Mouse (Mus musculus) stomach, embryonic 15.5 days (tissue): ENCODE results near the gene 1600014C23Rik. TPM values are rescaled to one million over a fixed set of nuclear protein-coding genes. Genes with fewer than 3 reads are reported as not detected.

ENCODE experiments used
- ATAC-seq: fragments of 200-750 bp; cut with Nextera tagmentation; 2 replicates; pipeline ENCODE4 v1.8.0; 2017; ENCODE audit warnings: low read depth, moderate number of reproducible peaks, moderate TSS enrichment; ENCODE audit not compliant: insufficient read depth, low FRiP score
- H3K27ac ChIP-seq: fragments of 300-500 bp; sonication (generic); 2 replicates; pipeline ENCODE4 v1.5.1; 2015; ENCODE audit warnings: mild to moderate bottlenecking, inconsistent platforms
- H3K27me3 ChIP-seq: fragments of 300-500 bp; sonication (generic); replicated peaks from 2 replicates; pipeline ENCODE4 v1.6.1; 2015; ENCODE audit warnings: inconsistent platforms
- H3K36me3 ChIP-seq: fragments of 300-500 bp; sonication (generic); 2 replicates; pipeline ENCODE4 v1.6.1; 2015; ENCODE audit warnings: inconsistent platforms
- H3K4me1 ChIP-seq: fragments of 300-500 bp; sonication (generic); 2 replicates; pipeline ENCODE4 v1.6.1; 2015; ENCODE audit warnings: inconsistent platforms
- H3K4me2 ChIP-seq: fragments of 300-500 bp; sonication (generic); 2 replicates; pipeline ENCODE4 v1.6.1; 2015; ENCODE audit warnings: mild to moderate bottlenecking, inconsistent platforms
- H3K4me3 ChIP-seq: fragments of 300-500 bp; sonication (generic); replicated peaks from 2 replicates; pipeline ENCODE4 v1.5.1; 2015; ENCODE audit warnings: inconsistent platforms
- H3K9ac ChIP-seq: fragments of 300-500 bp; sonication (generic); 2 replicates; pipeline ENCODE4 v1.6.1; 2015; ENCODE audit warnings: inconsistent platforms
- H3K9me3 ChIP-seq: fragments of 300-500 bp; sonication (generic); 2 replicates; pipeline ENCODE4 v1.6.1; 2016; ENCODE audit warnings: inconsistent platforms
- WGBS: fragments of 180-500 bp; shearing (Covaris S2); methylation state at CpG from one replicate; pipeline ENCODE4 v1.1.7; 2015; 5-methylcytosine and 5-hydroxymethylcytosine counted together
- polyA plus RNA-seq: library from polyadenylated mRNA; unstranded; fragments of >200 nt; fragmentation: Nextera tagmentation; extraction: Ambion mirVana; gene quantifications from 2 replicates; pipeline ENCODE4 v1.2.1, GENCODE M21; 2015

The 1600014C23Rik gene
- polyA plus RNA-seq, 1 experiment from 2014 or later: not detected

- Histone ChIP-seq H3K9me3 (no peaks in the 10 kb centered on the region), H3K27ac (peak overlapping the region; percentile 52), H3K27me3 (0 out of 2 replicates have a peak, but pooled peaks cover 4% of the 10 kb centered on the region), H3K36me3 (no peaks in the 10 kb centered on the region), H3K4me3 (no peak overlapping the region), H3K9ac (no peak overlapping the region), H3K4me1 (peaks cover 39% of the 10 kb centered on the region), H3K4me2 (peak overlapping the region; percentile 90)
- WGBS: 22% methylated on average over 3 of the region's 3 CpGs
- no peak for ATAC-seq
Observed at GRCm38 (mm10) chr17:45734333-45734732, 689 bp upstream of the 1600014C23Rik start.

GRCm38 (mm10) chr17:45733038-45733734 lies 458 bp downstream of the 1600014C23Rik start:
- peak overlapping the region; percentile 39 for H3K4me3 ChIP-seq
- no peak overlapping the region for H3K27ac ChIP-seq
- no peaks in the 10 kb centered on the region for H3K9me3 ChIP-seq
- H3K9ac ChIP-seq: peak overlapping the region; percentile 22; the same call in 1 of the 2 replicates
- ATAC-seq: no peak
- peak overlapping the region; percentile 90 for H3K4me2 ChIP-seq
- H3K4me1 ChIP-seq: peaks cover 39% of the 10 kb centered on the region
- H3K36me3 ChIP-seq: no peaks in the 10 kb centered on the region
- H3K27me3 ChIP-seq: 0 out of 2 replicates have a peak, but pooled peaks cover 4% of the 10 kb centered on the region
- 75% methylated on average over 19 of the region's 19 CpGs for WGBS

GRCm38 (mm10) chr17:45731172-45731864 lies 2.3 kb downstream of the 1600014C23Rik start:
- peaks cover 35% of the 10 kb centered on the region for H3K4me1 ChIP-seq
- WGBS: 23% methylated on average over 9 of the region's 9 CpGs
- ATAC-seq: no peak

GRCm38 (mm10) chr17:45730696-45731095 lies 2.9 kb downstream of the 1600014C23Rik start:
- Histone ChIP-seq H3K27ac (no peak overlapping the region), H3K36me3 (no peaks in the 10 kb centered on the region), H3K9me3 (no peaks in the 10 kb centered on the region), H3K4me2 (no peak overlapping the region), H3K4me1 (peaks cover 30% of the 10 kb centered on the region), H3K27me3 (0 out of 2 replicates have a peak, but pooled peaks cover 4% of the 10 kb centered on the region), H3K9ac (no peak overlapping the region), H3K4me3 (no peak overlapping the region)
- ATAC-seq: no peak
- 92% methylated on average over 4 of the region's 4 CpGs for WGBS

More at GRCm38 (mm10) chr17:45731172-45731864, 2.3 kb downstream of the 1600014C23Rik start:
- H3K4me2 ChIP-seq: 0 out of 2 replicates have a peak overlapping the region, but pooled peaks have one; percentile 14
- no peak overlapping the region for H3K27ac ChIP-seq
- H3K27me3 ChIP-seq: 0 out of 2 replicates have a peak, but pooled peaks cover 4% of the 10 kb centered on the region
- H3K9ac ChIP-seq: no peak overlapping the region
- no peaks in the 10 kb centered on the region for H3K36me3 ChIP-seq
- H3K9me3 ChIP-seq: no peaks in the 10 kb centered on the region
- H3K4me3 ChIP-seq: no peak overlapping the region

- H3K27me3 ChIP-seq: 0 out of 2 replicates have a peak, but pooled peaks cover 4% of the 10 kb centered on the region
- ATAC-seq: no peak
- no peak overlapping the region for H3K27ac ChIP-seq
- no peaks in the 10 kb centered on the region for H3K36me3 ChIP-seq
- H3K9ac ChIP-seq: no peak overlapping the region
- no peaks in the 10 kb centered on the region for H3K9me3 ChIP-seq
- 58% methylated on average over 10 of the region's 10 CpGs for WGBS
- peaks cover 16% of the 10 kb centered on the region for H3K4me1 ChIP-seq
- no peak overlapping the region for H3K4me3 ChIP-seq
- no peak overlapping the region for H3K4me2 ChIP-seq
Observed at GRCm38 (mm10) chr17:45729387-45729786, 4.3 kb downstream of the 1600014C23Rik start.

GRCm38 (mm10) chr17:45727983-45728723 lies 5.5 kb downstream of the 1600014C23Rik start:
- no peaks in the 10 kb centered on the region for H3K36me3 ChIP-seq
- no peak overlapping the region for H3K4me2 ChIP-seq
- no peak overlapping the region for H3K27ac ChIP-seq
- H3K4me3 ChIP-seq: no peak overlapping the region
- WGBS: 69% methylated on average over 8 of the region's 8 CpGs
- H3K9me3 ChIP-seq: no peaks in the 10 kb centered on the region
- H3K27me3 ChIP-seq: 0 out of 2 replicates have a peak, but pooled peaks cover 4% of the 10 kb centered on the region
- ATAC-seq: no peak
- peaks cover 6% of the 10 kb centered on the region for H3K4me1 ChIP-seq
- H3K9ac ChIP-seq: no peak overlapping the region

- 0 out of 2 replicates have a peak, but pooled peaks cover 4% of the 10 kb centered on the region for H3K27me3 ChIP-seq
- no peak overlapping the region for H3K4me2 ChIP-seq
- H3K36me3 ChIP-seq: no peaks in the 10 kb centered on the region
- peaks cover 6% of the 10 kb centered on the region; the same call in 1 of the 2 replicates for H3K4me1 ChIP-seq
- ATAC-seq: no peak
- no peaks in the 10 kb centered on the region for H3K9me3 ChIP-seq
- no peak overlapping the region for H3K27ac ChIP-seq
- no peak overlapping the region for H3K9ac ChIP-seq
- 84% methylated on average over 2 of the region's 2 CpGs for WGBS
- no peak overlapping the region for H3K4me3 ChIP-seq
Observed at GRCm38 (mm10) chr17:45727481-45727880, 6.2 kb downstream of the 1600014C23Rik start.

- H3K4me2 ChIP-seq: peak overlapping the region; percentile 26; the same call in 1 of the 2 replicates
- WGBS: 36% methylated on average over 7 of the region's 7 CpGs
Observed at GRCm38 (mm10) chr17:45726249-45726648, 7.4 kb downstream of the 1600014C23Rik start.

GRCm38 (mm10) chr17:45724574-45724921 lies 9.1 kb downstream of the 1600014C23Rik start:
- WGBS: 84% methylated on average over 10 of the region's 10 CpGs
- Histone ChIP-seq H3K27ac (no peak overlapping the region), H3K9ac (no peak overlapping the region), H3K27me3 (no peaks in the 10 kb centered on the region), H3K4me2 (no peak overlapping the region), H3K36me3 (no peaks in the 10 kb centered on the region), H3K9me3 (no peaks in the 10 kb centered on the region), H3K4me3 (peak overlapping the region; percentile 47; the same call in 1 of the 2 replicates), H3K4me1 (peaks cover 3% of the 10 kb centered on the region; the same call in 1 of the 2 replicates)
- no peak for ATAC-seq

More at GRCm38 (mm10) chr17:45726249-45726648, 7.4 kb downstream of the 1600014C23Rik start:
- peaks cover 3% of the 10 kb centered on the region; the same call in 1 of the 2 replicates for H3K4me1 ChIP-seq
- H3K9me3 ChIP-seq: no peaks in the 10 kb centered on the region
- peak overlapping the region; percentile 78 for H3K27ac ChIP-seq
- no peak overlapping the region for H3K9ac ChIP-seq
- H3K4me3 ChIP-seq: no peak overlapping the region
- H3K27me3 ChIP-seq: 0 out of 2 replicates have a peak, but pooled peaks cover 4% of the 10 kb centered on the region
- peak; percentile 77 for ATAC-seq
- no peaks in the 10 kb centered on the region for H3K36me3 ChIP-seq

GRCm38 (mm10) chr17:45723732-45724573 lies 9.7 kb downstream of the 1600014C23Rik start:
- Histone ChIP-seq H3K4me1 (peaks cover 3% of the 10 kb centered on the region; the same call in 1 of the 2 replicates), H3K4me2 (peak overlapping the region; percentile 80), H3K27ac (peak overlapping the region; percentile 72), H3K9me3 (no peaks in the 10 kb centered on the region), H3K9ac (peak overlapping the region; percentile 47; the same call in 1 of the 2 replicates), H3K4me3 (peak overlapping the region; percentile 47), H3K36me3 (no peaks in the 10 kb centered on the region), H3K27me3 (no peaks in the 10 kb centered on the region)
- ATAC-seq: 0 out of 2 replicates have a peak, but pooled peaks have one; percentile 49
- WGBS: 3% methylated on average over 25 of the region's 25 CpGs
